Mouse (Mus musculus) embryonic facial prominence, embryonic 12.5 days (tissue): ENCODE results near the gene Yaf2. TPM values are rescaled to one million over a fixed set of nuclear protein-coding genes. Genes with fewer than 3 reads are reported as not detected.

Experiments
- ATAC-seq: fragments of 200-750 bp; cut with Nextera tagmentation; 2 replicates; pipeline ENCODE4 v1.8.0; 2017; ENCODE audit not compliant: insufficient number of reproducible peaks, insufficient read depth, low FRiP score, low TSS enrichment
- H3K27ac ChIP-seq: fragments of 300-500 bp; sonication (generic); 2 replicates; pipeline ENCODE4 v1.5.1; 2016; ENCODE audit warnings: mild to moderate bottlenecking
- H3K27me3 ChIP-seq: fragments of 300-500 bp; sonication (generic); 2 replicates; pipeline ENCODE4 v1.6.1; 2016; ENCODE audit warnings: mild to moderate bottlenecking, moderate library complexity
- H3K36me3 ChIP-seq: fragments of 300-500 bp; sonication (generic); 2 replicates; pipeline ENCODE4 v1.6.1; 2016; ENCODE audit warnings: mild to moderate bottlenecking
- H3K4me1 ChIP-seq: fragments of 300-500 bp; sonication (generic); 2 replicates; pipeline ENCODE4 v1.6.1; 2016
- H3K4me2 ChIP-seq: fragments of 300-500 bp; sonication (generic); replicated peaks from 2 replicates; pipeline ENCODE4 v1.6.1; 2016; ENCODE audit warnings: mild to moderate bottlenecking, moderate library complexity
- H3K4me3 ChIP-seq: fragments of 300-500 bp; sonication (generic); 2 replicates; pipeline ENCODE4 v1.5.1; 2016; ENCODE audit warnings: mild to moderate bottlenecking
- H3K9ac ChIP-seq: fragments of 300-500 bp; sonication (generic); 2 replicates; pipeline ENCODE4 v1.6.1; 2016; ENCODE audit warnings: mild to moderate bottlenecking, moderate library complexity
- H3K9me3 ChIP-seq: fragments of 300-500 bp; sonication (generic); 2 replicates; pipeline ENCODE4 v1.6.1; 2016; ENCODE audit warnings: mild to moderate bottlenecking, moderate library complexity
- WGBS: fragments of 180-500 bp; shearing (Covaris S2); methylation state at CpG from one replicate; pipeline ENCODE4 v1.1.7; 2016; 5-methylcytosine and 5-hydroxymethylcytosine counted together
- polyA plus RNA-seq: library from polyadenylated mRNA; unstranded; fragments of >200 nt; fragmentation: Nextera tagmentation; extraction: Ambion mirVana; gene quantifications from 2 replicates; pipeline ENCODE4 v1.2.1, GENCODE M21; 2016

Gene Yaf2
- polyA plus RNA-seq, 1 experiment from 2014 or later: 68.5 TPM

DNA sequence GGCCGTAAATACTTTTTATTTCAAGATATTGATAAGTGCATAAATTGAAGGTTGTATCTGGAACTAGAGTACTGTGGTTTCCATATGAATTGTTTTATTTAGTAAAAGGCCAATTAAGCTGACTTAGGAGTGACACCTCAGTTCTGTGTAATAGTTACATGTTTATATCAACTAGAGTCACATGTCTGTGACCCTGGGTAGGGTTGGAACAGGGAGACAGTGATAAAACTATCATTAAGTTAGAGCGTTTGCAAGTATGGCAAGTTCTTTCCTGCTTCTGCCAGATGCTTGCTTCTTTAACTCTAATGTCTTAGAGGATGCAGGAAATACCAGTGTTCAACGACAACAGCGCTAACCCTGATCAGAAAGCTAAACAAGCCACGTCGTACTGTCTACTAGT is 52.4 kb downstream of the Yaf2 start:
- H3K9ac ChIP-seq: no peak overlapping the region
- no peaks in the 10 kb centered on the region for H3K27me3 ChIP-seq
- H3K4me2 ChIP-seq: no peak overlapping the region
- H3K4me3 ChIP-seq: no peak overlapping the region
- H3K27ac ChIP-seq: no peak overlapping the region
- peaks cover 13% of the 10 kb centered on the region for H3K36me3 ChIP-seq
- H3K4me1 ChIP-seq: no peaks in the 10 kb centered on the region
- no peaks in the 10 kb centered on the region for H3K9me3 ChIP-seq
- 89% methylated on average over 6 of the region's 6 CpGs for WGBS
- ATAC-seq: no peak

DNA sequence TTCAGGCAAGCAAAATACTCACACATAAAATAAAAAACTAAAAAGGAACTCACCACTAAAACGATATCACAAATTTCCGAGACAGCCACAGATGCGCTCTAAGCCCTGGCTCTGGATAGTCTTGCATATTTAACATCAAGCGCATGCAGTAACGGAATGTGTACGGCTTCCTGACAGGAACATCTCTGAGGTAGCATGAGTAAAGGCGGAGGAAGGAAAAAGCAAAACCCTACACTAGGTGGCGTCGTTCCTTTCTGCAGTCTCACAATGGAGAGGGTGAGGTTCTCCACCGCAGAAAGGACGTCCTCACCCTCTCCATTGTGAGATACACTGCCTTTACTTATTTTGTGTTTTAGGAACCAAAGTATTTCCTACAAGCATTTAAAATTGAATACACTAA is 53.4 kb downstream of the Yaf2 start:
- Histone ChIP-seq H3K4me2 (no peak overlapping the region), H3K4me3 (no peak overlapping the region), H3K9ac (no peak overlapping the region), H3K36me3 (peaks cover 17% of the 10 kb centered on the region), H3K27me3 (no peaks in the 10 kb centered on the region), H3K4me1 (no peaks in the 10 kb centered on the region), H3K27ac (no peak overlapping the region), H3K9me3 (no peaks in the 10 kb centered on the region)
- ATAC-seq: no peak
- WGBS: 73% methylated on average over 11 of the region's 11 CpGs

DNA sequence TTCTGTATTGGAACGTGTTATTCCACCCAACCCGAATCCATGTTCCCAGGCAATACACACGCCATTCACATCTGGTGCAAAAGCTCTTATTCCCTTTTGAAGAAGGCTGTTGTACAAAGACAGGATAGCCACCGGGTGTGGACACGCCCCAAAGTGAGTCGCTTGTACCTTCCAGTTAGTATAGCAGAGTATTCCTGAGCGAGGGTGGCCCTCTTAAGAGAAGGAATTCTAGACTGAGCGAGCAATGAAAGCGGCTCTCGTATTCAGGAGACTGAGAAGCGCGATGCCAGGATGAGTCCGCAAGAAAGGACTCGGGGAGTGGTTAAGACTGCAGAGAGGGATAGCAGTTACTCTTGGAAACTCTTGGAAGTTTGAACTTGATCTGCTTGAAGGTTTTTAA is 60.5 kb downstream of the Yaf2 start:
- Histone ChIP-seq H3K27me3 (no peaks in the 10 kb centered on the region), H3K36me3 (peaks cover 7% of the 10 kb centered on the region; the same call in 1 of the 2 replicates), H3K4me1 (peaks cover 17% of the 10 kb centered on the region), H3K9ac (peak overlapping the region; percentile 7; the same call in 1 of the 2 replicates), H3K4me2 (peak overlapping the region; percentile 71), H3K9me3 (no peaks in the 10 kb centered on the region), H3K27ac (no peak overlapping the region), H3K4me3 (peak overlapping the region; percentile 82)
- ATAC-seq: no peak
- 6% methylated on average over 14 of the region's 14 CpGs for whole genome bisulfite sequencing

DNA sequence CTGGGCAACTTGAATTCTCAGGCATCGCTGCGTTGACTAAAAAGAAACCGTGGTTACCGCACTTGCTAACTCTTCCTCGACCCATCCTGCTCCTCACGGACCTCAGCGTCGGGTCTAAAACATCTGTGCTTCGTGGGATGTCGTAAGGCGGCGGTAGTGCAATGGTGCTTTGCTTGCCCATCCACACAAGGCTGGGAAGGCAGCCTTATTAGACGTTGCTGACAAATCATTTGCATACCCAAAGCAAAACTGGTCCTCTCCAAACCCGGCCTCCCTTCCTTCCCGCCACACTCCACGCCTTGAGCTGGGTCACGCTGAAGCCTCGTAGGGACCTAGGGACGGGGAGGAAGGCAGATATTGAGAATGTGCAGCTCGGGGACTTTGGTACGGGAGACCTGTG is 61.1 kb downstream of the Yaf2 start:
- no peaks in the 10 kb centered on the region for H3K9me3 ChIP-seq

DNA sequence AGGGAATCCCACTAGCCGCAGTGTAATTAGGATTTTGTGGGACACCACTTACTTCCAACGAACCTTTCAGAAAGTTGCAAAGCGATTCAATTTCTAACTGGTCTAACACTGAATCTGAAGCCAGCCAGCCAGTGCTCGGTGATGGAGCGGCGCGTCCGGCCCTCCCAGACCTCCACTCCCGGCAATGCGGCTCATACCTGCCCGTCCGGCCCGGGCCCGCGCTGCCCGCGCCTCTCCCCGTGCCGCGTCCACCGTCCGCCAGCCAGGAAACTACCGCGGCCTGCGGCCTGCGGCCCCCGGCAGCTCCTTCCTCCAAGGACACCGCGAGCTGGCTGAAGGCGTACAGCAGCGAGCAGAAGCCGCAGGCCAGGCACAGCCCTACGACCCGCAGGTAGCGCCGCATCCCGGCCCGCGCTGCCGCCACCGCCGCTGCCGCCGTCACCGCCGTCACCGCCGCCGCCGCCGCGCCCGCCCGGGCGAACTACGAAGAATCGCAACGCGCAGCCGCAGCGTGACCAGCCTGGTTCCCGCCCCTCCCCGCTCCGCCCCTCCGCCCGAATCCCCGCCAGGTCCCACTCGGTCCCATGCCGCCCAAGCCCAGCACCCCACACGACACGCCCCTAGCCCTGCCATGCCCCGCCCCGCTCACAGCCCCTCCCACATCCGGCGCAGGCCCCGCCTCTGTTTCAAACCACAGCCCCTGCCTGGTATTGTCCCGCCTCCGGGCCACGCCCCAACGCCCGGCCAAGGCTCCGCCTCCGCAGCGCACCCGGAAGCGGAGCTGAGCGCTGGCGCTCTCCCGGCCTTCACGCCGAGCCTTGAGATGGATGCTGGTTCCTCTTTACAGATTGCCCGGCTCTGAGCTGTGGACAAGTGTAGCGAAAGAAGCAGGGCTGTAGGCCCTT is 61.8 kb downstream of the Yaf2 start, which contains the start of gene Gxylt1:
Gxylt1 (minus strand) TSS at position 501 of the 905 bp plus-strand sequence.
- Histone ChIP-seq H3K9me3 (no peaks in the 10 kb centered on the region), H3K4me3 (peak within 1 kb of the TSS; percentile 82), H3K27ac (peak within 1 kb of the TSS; percentile 95), H3K9ac (peak within 1 kb of the TSS; percentile 88), H3K36me3 (peaks cover 7% of the 10 kb centered on the region; the same call in 1 of the 2 replicates), H3K27me3 (no peaks in the 10 kb centered on the region), H3K4me1 (peaks cover 19% of the 10 kb centered on the region), H3K4me2 (peak within 1 kb of the TSS; percentile 71)
- ATAC-seq: peak; percentile 97
- WGBS: under 1% methylated on average over 76 of the region's 93 CpGs

More for the DNA sequence above, 61.1 kb downstream of the Yaf2 start:
- Histone ChIP-seq H3K9ac (peak overlapping the region; percentile 42), H3K4me1 (peaks cover 19% of the 10 kb centered on the region), H3K36me3 (peaks cover 7% of the 10 kb centered on the region; the same call in 1 of the 2 replicates), H3K4me2 (peak overlapping the region; percentile 71), H3K27me3 (no peaks in the 10 kb centered on the region), H3K27ac (peak overlapping the region; percentile 75), H3K4me3 (peak overlapping the region; percentile 82)
- ATAC-seq: peak; percentile 50
- under 1% methylated on average over 21 of the region's 21 CpGs for WGBS

DNA sequence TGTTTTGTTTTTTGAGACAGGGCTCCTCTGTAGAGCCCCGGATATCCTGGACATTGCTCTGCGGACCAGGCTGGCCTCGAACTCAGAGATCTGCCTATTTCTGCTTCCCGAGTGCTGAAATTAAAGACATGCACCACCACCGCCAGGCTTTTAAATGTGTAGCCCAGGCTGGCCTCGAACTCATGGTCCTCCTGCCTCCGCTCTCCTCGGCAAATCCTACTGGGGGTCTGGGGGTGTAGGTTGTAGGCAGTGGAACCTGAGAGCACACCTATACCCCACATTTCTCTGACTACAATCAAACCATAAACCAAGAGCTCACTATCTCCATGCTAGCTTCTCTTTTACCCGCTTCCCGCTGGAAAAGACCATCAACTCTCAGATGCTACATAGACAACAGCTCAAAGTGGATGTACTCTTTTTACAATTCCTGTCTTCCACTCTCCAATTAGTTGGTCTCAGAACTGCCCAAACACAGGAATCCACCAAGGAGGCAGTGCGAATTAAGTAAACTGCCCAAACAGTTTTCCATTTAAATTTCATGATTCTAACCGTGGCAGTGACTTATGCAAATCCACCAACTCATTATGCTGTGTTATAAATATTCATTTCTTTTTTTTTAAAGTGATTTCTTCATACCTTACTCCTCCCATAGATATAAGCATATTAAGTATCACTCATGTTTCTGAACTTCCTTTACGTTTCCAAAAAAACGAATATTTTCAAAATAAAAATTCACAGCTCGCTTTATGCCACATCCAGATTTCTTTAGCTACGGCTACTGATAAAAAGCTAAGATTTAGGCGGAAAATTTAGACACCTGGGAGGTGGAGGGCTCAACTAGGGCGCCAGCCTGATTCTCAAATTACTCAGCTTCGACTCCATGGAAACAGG is 62.7 kb downstream of the Yaf2 start:
- Histone ChIP-seq H3K27ac (peak overlapping the region; percentile 95), H3K9ac (peak overlapping the region; percentile 88), H3K4me1 (peaks cover 19% of the 10 kb centered on the region), H3K9me3 (no peaks in the 10 kb centered on the region), H3K27me3 (no peaks in the 10 kb centered on the region), H3K4me2 (peak overlapping the region; percentile 71), H3K36me3 (peaks cover 1% of the 10 kb centered on the region; the same call in 1 of the 2 replicates), H3K4me3 (peak overlapping the region; percentile 82)
- WGBS: 40% methylated on average over 19 of the region's 19 CpGs
- ATAC-seq: 0 out of 2 replicates have a peak, but pooled peaks have one; percentile 0

DNA sequence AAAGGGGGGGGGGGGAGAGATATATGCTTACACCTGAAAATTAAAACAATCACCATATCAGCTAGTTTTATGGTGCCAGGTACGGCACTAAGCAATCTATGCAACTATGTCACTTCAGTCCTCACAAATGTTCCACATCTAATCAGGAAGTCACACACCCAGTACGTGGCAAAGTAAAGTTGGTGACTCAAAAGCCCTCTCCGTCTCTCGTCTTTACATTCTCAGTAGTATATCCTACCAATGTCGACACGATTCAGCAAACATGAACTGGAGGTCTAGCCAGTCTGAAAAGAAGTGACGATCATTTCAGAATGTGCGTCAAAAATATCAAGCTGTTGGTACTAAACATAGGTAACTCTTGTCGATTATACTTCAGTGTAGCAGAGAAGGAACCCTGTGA is 63.8 kb downstream of the Yaf2 start:
- H3K4me2 ChIP-seq: peak overlapping the region; percentile 71
- 87% methylated on average over 9 of the region's 9 CpGs for WGBS

DNA sequence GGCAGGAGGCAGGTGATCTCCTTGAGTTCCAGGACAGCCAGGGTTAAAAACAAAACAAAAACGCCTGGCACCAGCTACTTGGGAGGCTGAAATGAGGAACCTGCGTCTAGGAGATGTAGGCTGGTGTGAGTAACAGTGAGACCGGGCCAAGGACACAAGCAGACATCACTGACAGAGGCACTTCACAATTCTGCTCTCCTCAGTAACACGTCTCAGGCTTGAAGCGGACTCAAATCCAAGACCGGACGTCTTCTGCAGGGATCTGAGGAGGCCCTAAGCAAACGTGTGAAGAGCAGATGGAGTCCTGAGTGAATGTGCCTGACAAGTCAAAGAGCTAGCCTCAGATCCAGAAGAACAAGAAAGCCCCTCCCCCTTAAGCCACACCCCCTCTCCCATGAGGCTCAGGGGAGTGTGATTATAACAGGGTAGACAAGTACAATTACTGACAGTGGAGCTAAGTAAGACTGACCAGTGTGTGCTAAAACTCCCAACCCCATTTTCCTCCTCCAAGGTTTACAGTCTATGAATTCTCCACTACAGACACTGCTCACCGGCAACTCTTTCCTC is 66.4 kb downstream of the Yaf2 start:
- H3K36me3 ChIP-seq: no peaks in the 10 kb centered on the region
- peaks cover 27% of the 10 kb centered on the region for H3K4me1 ChIP-seq
- no peak overlapping the region for H3K27ac ChIP-seq
- ATAC-seq: no peak
- no peaks in the 10 kb centered on the region for H3K9me3 ChIP-seq
- H3K4me2 ChIP-seq: no peak overlapping the region
- no peak overlapping the region for H3K9ac ChIP-seq
- WGBS: 81% methylated on average over 9 of the region's 9 CpGs
- no peak overlapping the region for H3K4me3 ChIP-seq
- no peaks in the 10 kb centered on the region for H3K27me3 ChIP-seq

More for the DNA sequence above, 63.8 kb downstream of the Yaf2 start:
- ATAC-seq: no peak
- no peak overlapping the region for H3K4me3 ChIP-seq
- H3K36me3 ChIP-seq: no peaks in the 10 kb centered on the region
- H3K27me3 ChIP-seq: no peaks in the 10 kb centered on the region
- H3K9ac ChIP-seq: no peak overlapping the region
- peaks cover 19% of the 10 kb centered on the region for H3K4me1 ChIP-seq
- no peaks in the 10 kb centered on the region for H3K9me3 ChIP-seq
- H3K27ac ChIP-seq: no peak overlapping the region

DNA sequence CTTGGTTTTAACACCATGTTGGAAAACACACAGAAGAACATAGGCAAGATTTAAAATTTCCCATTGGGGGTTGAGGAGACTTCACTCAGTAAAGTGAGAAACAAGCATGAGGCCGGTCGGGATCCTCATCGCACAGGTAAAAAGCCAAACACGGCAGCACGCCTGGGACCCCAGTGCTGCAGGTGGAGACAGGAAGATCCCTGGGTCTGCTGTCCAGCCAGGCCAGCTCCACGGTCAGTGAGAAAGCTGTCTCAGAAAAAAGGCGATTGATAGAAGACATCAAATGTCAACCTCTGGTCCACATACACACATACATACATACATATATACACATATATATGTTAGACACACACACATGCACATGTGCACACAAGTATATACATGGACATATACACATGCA is 67.2 kb downstream of the Yaf2 start:
- no peaks in the 10 kb centered on the region for H3K9me3 ChIP-seq
- H3K4me3 ChIP-seq: no peak overlapping the region
- no peak overlapping the region for H3K4me2 ChIP-seq
- ATAC-seq: no peak
- 93% methylated on average over 7 of the region's 7 CpGs for WGBS
- H3K36me3 ChIP-seq: no peaks in the 10 kb centered on the region
- no peak overlapping the region for H3K9ac ChIP-seq
- no peak overlapping the region for H3K27ac ChIP-seq
- peaks cover 27% of the 10 kb centered on the region for H3K4me1 ChIP-seq
- no peaks in the 10 kb centered on the region for H3K27me3 ChIP-seq

DNA sequence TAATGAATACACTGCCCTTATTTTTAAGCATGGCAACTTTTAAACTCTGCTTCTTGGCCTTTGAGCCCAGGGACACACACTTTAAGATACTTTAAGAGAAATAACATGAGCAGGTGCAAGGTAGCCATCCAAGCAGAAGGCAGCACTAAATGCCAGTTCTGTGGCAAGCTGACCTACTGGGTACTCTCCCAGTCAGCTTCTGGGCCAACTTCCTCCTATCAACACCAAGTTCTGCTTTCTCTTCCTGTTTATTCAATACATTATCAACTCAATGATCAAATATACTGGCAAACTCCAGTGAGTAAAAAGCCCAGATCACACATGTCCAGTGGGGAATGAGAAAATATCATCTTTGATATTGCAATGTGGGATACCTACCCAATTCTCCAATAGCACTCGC is 68.7 kb downstream of the Yaf2 start:
- H3K4me1 ChIP-seq: peaks cover 16% of the 10 kb centered on the region
- H3K36me3 ChIP-seq: no peaks in the 10 kb centered on the region
- H3K4me3 ChIP-seq: no peak overlapping the region
- H3K27ac ChIP-seq: no peak overlapping the region
- no peaks in the 10 kb centered on the region for H3K27me3 ChIP-seq
- no peak overlapping the region for H3K4me2 ChIP-seq
- no peak for ATAC-seq
- WGBS: 100% methylated on average over 1 of the region's 1 CpGs
- H3K9ac ChIP-seq: no peak overlapping the region
- no peaks in the 10 kb centered on the region for H3K9me3 ChIP-seq

DNA sequence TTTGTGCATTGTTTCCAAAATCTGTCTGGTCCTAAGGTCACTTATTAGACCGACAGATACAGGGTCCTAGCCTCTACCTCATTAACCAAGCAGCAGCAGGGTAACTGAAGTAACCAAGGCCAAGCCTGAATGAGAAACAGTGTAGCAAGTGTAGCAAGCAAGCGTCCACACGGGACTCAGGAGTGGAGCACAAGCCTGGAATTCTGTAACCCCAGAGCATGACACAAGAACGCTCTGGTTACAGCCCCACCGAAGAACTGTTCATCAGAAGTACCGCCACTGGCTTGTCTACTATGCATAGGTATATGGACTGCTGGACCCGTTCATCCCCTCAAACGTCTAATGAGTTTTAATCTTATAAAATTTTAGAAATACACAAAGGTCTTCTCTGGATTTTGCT is 69.3 kb downstream of the Yaf2 start:
- no peak for ATAC-seq
- no peak overlapping the region for H3K27ac ChIP-seq
- H3K27me3 ChIP-seq: no peaks in the 10 kb centered on the region
- no peak overlapping the region for H3K9ac ChIP-seq
- H3K4me3 ChIP-seq: no peak overlapping the region
- no peaks in the 10 kb centered on the region for H3K9me3 ChIP-seq
- WGBS: 75% methylated on average over 8 of the region's 8 CpGs
- H3K36me3 ChIP-seq: no peaks in the 10 kb centered on the region
- 0 out of 2 replicates have a peak, but pooled peaks cover 12% of the 10 kb centered on the region for H3K4me1 ChIP-seq
- no peak overlapping the region for H3K4me2 ChIP-seq
